Mouse (Mus musculus) kidney, adult 2 months (tissue): ENCODE measurements at regions not wholly inside any gene's neighbourhood (a gene's known extent, or its start where the extent isn't known, plus 50 kb on each side); places are given as distances from the start of the nearest gene placed in this dataset.

ENCODE experiments used
- DNase-seq: peaks from one replicate; pipeline ENCODE4 v3.0.0; 2021
- H3K27ac ChIP-seq: fragments of 200-500 bp; 2 replicates; pipeline ENCODE4 v1.5.1; 2012; ENCODE audit warnings: low read depth, low read length, control low read depth, inconsistent platforms; ENCODE audit not compliant: insufficient read depth
- H3K27me3 ChIP-seq: fragments of 200-500 bp; replicated peaks from 2 replicates; pipeline ENCODE4 v1.6.1; 2012; ENCODE audit warnings: mild to moderate bottlenecking, moderate library complexity, low read length, inconsistent platforms; ENCODE audit not compliant: control insufficient read depth, insufficient read depth
- H3K36me3 ChIP-seq: fragments of 200-500 bp; 2 replicates; pipeline ENCODE4 v1.6.1; 2012; ENCODE audit warnings: mild to moderate bottlenecking, moderate library complexity, low read length, inconsistent platforms; ENCODE audit not compliant: control insufficient read depth, insufficient read depth
- H3K4me1 ChIP-seq: fragments of 200-500 bp; 2 replicates; pipeline ENCODE4 v1.6.1; 2011; ENCODE audit warnings: low read length; ENCODE audit not compliant: control insufficient read depth, insufficient read depth
- H3K4me3 ChIP-seq: fragments of 200-500 bp; 2 replicates; pipeline ENCODE4 v1.5.1; 2011; ENCODE audit warnings: mild to moderate bottlenecking, low read depth, low read length, control low read depth; ENCODE audit not compliant: insufficient read depth
- CTCF ChIP-seq: fragments of 200-500 bp; conservative IDR thresholded peaks from 2 replicates; pipeline ENCODE4 v1.5.1; 2011; ENCODE audit warnings: low read depth, mild to moderate bottlenecking, control low read depth, low read length, moderate library complexity, mixed read lengths; ENCODE audit not compliant: insufficient read depth, insufficient read length
- POLR2A ChIP-seq: fragments of 200-500 bp; IDR thresholded peaks from one replicate; pipeline ENCODE4 v1.6.1; 2011; ENCODE audit warnings: low read depth, low read length, control low read depth
- WGBS: fragments of 180-500 bp; shearing (Covaris S2); methylation state at CpG from one replicate; pipeline ENCODE4 v1.1.7; 2018; 5-methylcytosine and 5-hydroxymethylcytosine counted together

GRCm38 (mm10) chr2:113959025-113959767 lies 54.2 kb downstream of the Gjd2 start:
- Histone ChIP-seq H3K27me3 (no peaks in the 10 kb centered on the region), H3K36me3 (no peaks in the 10 kb centered on the region), H3K4me3 (no peak overlapping the region), H3K27ac (no peak overlapping the region), H3K4me1 (no peaks in the 10 kb centered on the region)
- DNase-seq: no peak
- TF ChIP-seq CTCF: no peak
- no peak for TF ChIP-seq POLR2A
- WGBS: 34% methylated on average over 6 of the region's 6 CpGs

DNA sequence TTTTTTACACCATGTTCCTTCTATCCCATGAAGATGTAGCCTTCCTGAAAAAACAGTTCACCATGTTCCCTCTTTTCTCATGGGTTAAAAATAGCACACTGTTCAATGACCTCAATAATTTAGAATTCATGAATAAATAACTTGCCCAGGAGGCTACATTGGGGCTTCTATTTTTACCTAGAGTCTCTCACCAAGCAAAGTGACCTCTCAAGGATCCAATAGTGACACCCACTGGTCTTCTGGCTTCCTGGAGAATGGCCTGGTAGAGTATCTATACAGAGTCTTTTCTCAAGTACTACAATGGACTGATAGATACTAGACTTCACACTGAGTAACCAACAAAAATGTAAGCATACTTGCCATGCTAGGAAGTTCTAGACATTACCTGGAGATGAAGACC lies 60.9 kb downstream of the Gjd2 start:
- TF ChIP-seq CTCF (no peak), POLR2A (no peak)
- no peak overlapping the region for H3K4me3 ChIP-seq
- no peak overlapping the region for H3K27ac ChIP-seq
- H3K27me3 ChIP-seq: no peaks in the 10 kb centered on the region
- no peak for DNase-seq
- H3K36me3 ChIP-seq: no peaks in the 10 kb centered on the region
- no peaks in the 10 kb centered on the region for H3K4me1 ChIP-seq

GRCm38 (mm10) chr2:113949296-113949990 lies 64.0 kb downstream of the Gjd2 start:
- DNase-seq: no peak
- H3K27me3 ChIP-seq: no peaks in the 10 kb centered on the region
- TF ChIP-seq POLR2A: no peak
- TF ChIP-seq CTCF: no peak
- H3K36me3 ChIP-seq: no peaks in the 10 kb centered on the region
- H3K27ac ChIP-seq: no peak overlapping the region
- WGBS: 77% methylated on average over 2 of the region's 2 CpGs
- no peaks in the 10 kb centered on the region for H3K4me1 ChIP-seq
- H3K4me3 ChIP-seq: no peak overlapping the region

GRCm38 (mm10) chr2:113931689-113932088 lies 81.7 kb downstream of the Gjd2 start:
- no peak for TF ChIP-seq POLR2A
- Histone ChIP-seq H3K4me1 (no peaks in the 10 kb centered on the region), H3K27ac (no peak overlapping the region), H3K27me3 (no peaks in the 10 kb centered on the region), H3K4me3 (no peak overlapping the region), H3K36me3 (no peaks in the 10 kb centered on the region)
- WGBS: 80% methylated on average over 4 of the region's 4 CpGs
- DNase-seq: no peak

GRCm38 (mm10) chr2:113930948-113931347 lies 82.5 kb downstream of the Gjd2 start:
- H3K36me3 ChIP-seq: no peaks in the 10 kb centered on the region
- H3K27ac ChIP-seq: no peak overlapping the region
- no peak for DNase-seq
- no peaks in the 10 kb centered on the region for H3K27me3 ChIP-seq
- no peak overlapping the region for H3K4me3 ChIP-seq
- TF ChIP-seq CTCF (no peak), POLR2A (no peak)
- H3K4me1 ChIP-seq: no peaks in the 10 kb centered on the region
- WGBS: 54% methylated on average over 1 of the region's 1 CpGs

- TF ChIP-seq CTCF (no peak), POLR2A (no peak)
- DNase-seq: no peak
- no peaks in the 10 kb centered on the region for H3K36me3 ChIP-seq
- no peak overlapping the region for H3K4me3 ChIP-seq
- H3K27me3 ChIP-seq: no peaks in the 10 kb centered on the region
- 96% methylated on average over 1 of the region's 1 CpGs for WGBS
- no peak overlapping the region for H3K27ac ChIP-seq
- no peaks in the 10 kb centered on the region for H3K4me1 ChIP-seq
Measured at GRCm38 (mm10) chr2:113929650-113930049, 81.2 kb upstream of the Arhgap11a start.

DNA sequence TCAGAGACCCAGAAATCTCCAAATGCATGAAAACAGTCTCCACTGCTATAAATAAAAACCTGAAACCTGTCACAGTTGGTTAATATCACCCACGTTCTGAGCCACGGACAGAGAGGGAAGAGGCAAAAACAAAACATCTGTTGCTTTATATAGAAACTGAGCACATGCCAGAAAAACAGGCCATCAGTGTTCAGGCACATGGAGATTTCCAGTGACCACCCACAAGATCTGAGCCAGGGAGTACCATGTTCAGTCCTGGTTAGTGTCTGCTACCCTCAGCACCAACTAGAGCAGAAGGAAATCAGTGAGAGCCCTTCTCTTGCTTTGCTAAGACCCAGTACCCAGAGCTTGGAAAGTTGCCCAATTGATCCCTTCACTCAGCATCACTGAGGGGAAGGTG lies 75.7 kb upstream of the Arhgap11a start:
- no peak for TF ChIP-seq CTCF
- TF ChIP-seq POLR2A: no peak
- Histone ChIP-seq H3K27ac (no peak overlapping the region), H3K4me1 (no peaks in the 10 kb centered on the region), H3K36me3 (no peaks in the 10 kb centered on the region), H3K4me3 (no peak overlapping the region), H3K27me3 (no peaks in the 10 kb centered on the region)
- WGBS: 9% methylated on average over 2 of the region's 2 CpGs
- DNase-seq: no peak

- 89% methylated on average over 2 of the region's 2 CpGs for whole genome bisulfite sequencing
- Histone ChIP-seq H3K4me3 (no peak overlapping the region), H3K4me1 (no peaks in the 10 kb centered on the region), H3K36me3 (no peaks in the 10 kb centered on the region), H3K27ac (no peak overlapping the region), H3K27me3 (no peaks in the 10 kb centered on the region)
- TF ChIP-seq CTCF: no peak
- no peak for DNase-seq
Measured at GRCm38 (mm10) chr2:113918913-113919312, 70.5 kb upstream of the Arhgap11a start.
